Mouse (Mus musculus): ENCODE data around the gene Map4k4.

- TF ChIP-seq GATA1 (IDR thresholded peaks at IDR 0.05; ENCODE audit: borderline replicate concordance, low read length), result no peak
- TF ChIP-seq FLI1 (IDR thresholded peaks at IDR 0.05; ENCODE audit: low read length), result no peak
Measured at GRCm38 (mm10) chr1:40037831-40038230, 137.1 kb downstream of the Map4k4 start.

Measured in megakaryocyte, embryonic 14.5 days (primary cell).